Mouse (Mus musculus) olfactory bulb, adult 2 months (tissue): ENCODE results near the gene Gng12.

Source experiments
- CTCF ChIP-seq: fragments of 200-500 bp; IDR thresholded peaks from 2 replicates; pipeline ENCODE4 v1.5.1; 2012; ENCODE audit warnings: low read depth, mild to moderate bottlenecking, low read length, moderate library complexity; ENCODE audit not compliant: insufficient read depth
- POLR2A ChIP-seq: fragments of 200-500 bp; IDR thresholded peaks from 2 replicates; pipeline ENCODE4 v1.6.1; 2012; ENCODE audit warnings: mild to moderate bottlenecking, low read depth, low read length, moderate library complexity; ENCODE audit not compliant: insufficient read depth

DNA sequence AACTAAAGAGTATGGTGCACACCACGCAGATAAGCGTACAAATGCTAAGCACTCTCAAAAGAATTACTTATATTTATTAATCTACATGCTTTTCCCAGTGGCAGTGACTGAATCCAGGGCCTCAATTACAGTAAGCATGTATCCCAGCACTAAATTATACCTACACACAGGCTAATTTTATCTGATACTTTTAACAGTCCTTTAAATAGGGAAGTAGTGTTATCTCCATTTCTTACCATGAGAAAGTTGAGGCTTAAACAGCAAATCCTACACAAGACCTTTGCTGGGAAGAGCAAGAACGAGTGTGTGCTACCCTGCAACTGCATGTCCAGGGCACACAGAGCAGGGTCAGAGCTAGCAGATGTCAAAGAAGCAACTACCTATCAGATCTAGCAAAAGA is 113.7 kb downstream of the Gng12 start:
- no peak for TF ChIP-seq POLR2A
- no peak for TF ChIP-seq CTCF
